In genomic region chr9:120140652-120141051, GRCm38 (mm10) we compare ENCODE assay signal across 8 mouse cellular contexts. TPM values are rescaled to one million over a fixed set of nuclear protein-coding genes. Genes with fewer than 3 reads are reported as not detected.
DNase-seq lines count a peak whose midpoint lies in the region; ATAC-seq lines count a peak whose summit lies in the region.

No protein-coding gene starts in this region.

- H3K4me3 ChIP-seq in limb, embryonic 13.5 days = no peak overlapping the region
- H3K4me3 ChIP-seq in midbrain, embryonic 16.5 days (ENCODE audit: low read depth, low read length) = no peak overlapping the region

- no peak overlapping the region for H3K9ac ChIP-seq in limb, embryonic 13.5 days
- H3K9ac ChIP-seq in midbrain, embryonic 16.5 days (ENCODE audit: low read depth, low read length) = no peak overlapping the region

- H3K27ac ChIP-seq in limb, embryonic 13.5 days = no peak overlapping the region
- H3K27ac ChIP-seq in midbrain, embryonic 16.5 days (ENCODE audit: low read length) = no peak overlapping the region

- no peaks in the 10 kb centered on the region for H3K9me3 ChIP-seq in limb, embryonic 13.5 days
- H3K9me3 ChIP-seq in midbrain, embryonic 16.5 days (replicated peaks; ENCODE audit: control insufficient read depth, low read length, poor library complexity, severe bottlenecking) = no peaks in the 10 kb centered on the region

- WGBS in limb, embryonic 13.5 days = 8% methylated on average over 4 of the region's 4 CpGs
- WGBS in midbrain, embryonic 16.5 days = 9% methylated on average over 4 of the region's 4 CpGs

- no peak overlapping the region for H3K4me2 ChIP-seq in limb, embryonic 13.5 days (replicated peaks)
- no peak overlapping the region for H3K4me2 ChIP-seq in midbrain, embryonic 16.5 days (ENCODE audit: low read length)

- peak; percentile 89 for ATAC-seq in granulocyte monocyte progenitor cell, adult 5-6 weeks (replicated peaks; ENCODE audit: poor library complexity, severe bottlenecking)
- 0 out of 2 replicates have a peak, but pooled peaks have one; percentile 44 for ATAC-seq in limb, embryonic 13.5 days (ENCODE audit: low FRiP score, low read depth)
- peak; percentile 77; the same call in 1 of the 2 replicates for ATAC-seq in midbrain, embryonic 16.5 days

- peak; percentile 72 for DNase-seq in 416B (ENCODE audit: low read depth)
- DNase-seq in adrenal gland, adult (ENCODE audit: inconsistent age in 2 of 2, low spot score in 1 of 2) = peak; percentile 69 to 90
- DNase-seq in embryo, embryonic 11 days = peak; percentile 81
- peak; percentile 65 for DNase-seq in kidney, adult 9 months
- peak; percentile 43 to 52 for DNase-seq in spleen, postnatal 36 days (ENCODE audit: low spot score in 2 of 2)

- no peaks in the 10 kb centered on the region for H3K27me3 ChIP-seq in limb, embryonic 13.5 days
- no peaks in the 10 kb centered on the region for H3K27me3 ChIP-seq in midbrain, embryonic 16.5 days (ENCODE audit: control insufficient read depth, insufficient read depth, low read depth, low read length)

- no peaks in the 10 kb centered on the region for H3K4me1 ChIP-seq in limb, embryonic 13.5 days
- H3K4me1 ChIP-seq in midbrain, embryonic 16.5 days (ENCODE audit: control insufficient read depth, insufficient read depth, low read length) = no peaks in the 10 kb centered on the region

- H3K36me3 ChIP-seq in limb, embryonic 13.5 days = no peaks in the 10 kb centered on the region
- no peaks in the 10 kb centered on the region for H3K36me3 ChIP-seq in midbrain, embryonic 16.5 days (ENCODE audit: control insufficient read depth, insufficient read depth, low read length)

RNA-seq across cellular contexts. Expression of gene Mobp, which starts 8.9 kb away (rescaled TPM):
- not detected in 2 replicates for total RNA-seq in granulocyte monocyte progenitor cell, adult 5-6 weeks (2014; fragmentation: Nextera tagmentation)
- not detected in 2 replicates for total RNA-seq in granulocyte monocyte progenitor cell, adult 5-6 weeks (2017)
- polyA plus RNA-seq in limb, embryonic 13.5 days (2015; fragmentation: Nextera tagmentation; extraction: Ambion mirVana) = not detected in 2 replicates
- 0.10 TPM in 1 of 2 replicates, not detected in the other for polyA plus RNA-seq in midbrain, embryonic 16.5 days (2015; fragmentation: Nextera tagmentation; extraction: Ambion mirVana)

RNA-seq across cellular contexts. Expression of gene Rpsa, which starts 13.2 kb away (rescaled TPM):
- 2,951 and 3,504 TPM in 2 replicates for total RNA-seq in granulocyte monocyte progenitor cell, adult 5-6 weeks (2014; fragmentation: Nextera tagmentation)
- total RNA-seq in granulocyte monocyte progenitor cell, adult 5-6 weeks (2017) = 3,677 and 4,904 TPM in 2 replicates
- 1,301 and 1,325 TPM in 2 replicates for polyA plus RNA-seq in limb, embryonic 13.5 days (2015; fragmentation: Nextera tagmentation; extraction: Ambion mirVana)
- 846 and 879 TPM in 2 replicates for polyA plus RNA-seq in midbrain, embryonic 16.5 days (2015; fragmentation: Nextera tagmentation; extraction: Ambion mirVana)

RNA-seq across cellular contexts. Expression of gene Slc25a38, which starts 30.5 kb away (rescaled TPM):
- total RNA-seq in granulocyte monocyte progenitor cell, adult 5-6 weeks (2014; fragmentation: Nextera tagmentation) = 10.7 and 14.5 TPM in 2 replicates
- 11.5 and 15.1 TPM in 2 replicates for total RNA-seq in granulocyte monocyte progenitor cell, adult 5-6 weeks (2017)
- 34.0 and 37.3 TPM in 2 replicates for polyA plus RNA-seq in limb, embryonic 13.5 days (2015; fragmentation: Nextera tagmentation; extraction: Ambion mirVana)
- 38.0 and 43.6 TPM in 2 replicates for polyA plus RNA-seq in midbrain, embryonic 16.5 days (2015; fragmentation: Nextera tagmentation; extraction: Ambion mirVana)

RNA-seq across cellular contexts. Expression of gene Ccr8, which starts 48.7 kb away (rescaled TPM):
- total RNA-seq in granulocyte monocyte progenitor cell, adult 5-6 weeks (2014; fragmentation: Nextera tagmentation) = not detected in 2 replicates
- not detected in 2 replicates for total RNA-seq in granulocyte monocyte progenitor cell, adult 5-6 weeks (2017)
- polyA plus RNA-seq in limb, embryonic 13.5 days (2015; fragmentation: Nextera tagmentation; extraction: Ambion mirVana) = 0.76 and 0.97 TPM in 2 replicates
- not detected in 2 replicates for polyA plus RNA-seq in midbrain, embryonic 16.5 days (2015; fragmentation: Nextera tagmentation; extraction: Ambion mirVana)
